In the genomic region with DNA sequence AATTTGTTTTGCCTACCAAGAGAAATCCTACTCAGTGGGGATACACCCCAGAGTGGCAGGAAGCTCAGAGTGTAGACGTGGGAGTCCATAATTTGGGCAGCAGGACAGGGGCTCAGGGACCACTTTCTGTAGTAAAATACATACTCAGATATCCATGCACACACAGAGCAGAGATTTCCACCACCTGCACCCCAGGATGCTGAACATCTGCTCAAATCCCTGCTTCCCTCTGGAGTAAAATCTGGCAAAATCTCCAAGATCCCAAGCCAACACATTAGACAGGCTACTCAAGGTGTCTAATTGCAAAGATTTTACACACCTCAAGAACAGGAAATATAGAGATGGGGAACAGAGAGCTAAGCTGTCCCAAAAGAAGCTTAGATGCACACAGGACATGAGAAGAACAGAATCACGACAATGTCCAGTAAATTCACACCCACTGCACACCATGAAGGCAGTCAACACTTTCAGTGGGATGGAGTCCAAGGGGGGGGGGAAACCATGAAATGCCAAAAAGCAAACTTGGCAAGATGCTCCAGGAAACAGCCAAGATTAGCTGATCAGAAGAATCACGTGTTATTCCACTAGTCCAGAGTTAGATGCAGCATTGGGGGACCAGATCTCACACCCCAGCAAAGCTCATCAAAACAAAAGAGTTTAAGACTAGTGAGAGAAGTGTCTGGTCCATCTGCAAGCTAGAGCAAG, we compare ENCODE assay signal across 30 mouse cellular contexts. TPM values are rescaled to one million over a fixed set of nuclear protein-coding genes. Genes with fewer than 3 reads are reported as not detected.
DNase-seq lines count a peak whose midpoint lies in the region; ATAC-seq and TF ChIP-seq lines count a peak whose summit lies in the region.
"Had no signal": no experiment of that assay in that cellular context is flagged by ENCODE, and none has a peak within 500 bp of the region (broad histone marks: within the 10 kb centered on the region; RNA-seq: fewer than 3 reads in every experiment).

No protein-coding gene starts in this region.

- 62% methylated on average over 3 of the region's 3 CpGs for WGBS in embryonic facial prominence, embryonic 14.5 days
- 85% methylated on average over 3 of the region's 3 CpGs for WGBS in embryonic facial prominence, embryonic 10.5 days
- 74% methylated on average over 3 of the region's 3 CpGs for WGBS in midbrain, postnatal 0 days
- 65% methylated on average over 3 of the region's 3 CpGs for WGBS in midbrain, embryonic 15.5 days

- H3K36me3 ChIP-seq in embryonic facial prominence, embryonic 14.5 days (ENCODE audit: control insufficient read depth, insufficient read depth, low read length), result no peaks in the 10 kb centered on the region
- peaks cover 8% of the 10 kb centered on the region; the same call in 1 of the 2 replicates for H3K36me3 ChIP-seq in embryonic facial prominence, embryonic 10.5 days (replicated peaks)
- H3K36me3 ChIP-seq in midbrain, postnatal 0 days (ENCODE audit: insufficient read depth, low read length), result no peaks in the 10 kb centered on the region
- H3K36me3 ChIP-seq in midbrain, embryonic 15.5 days (replicated peaks), result no peaks in the 10 kb centered on the region
- H3K36me3 ChIP-seq: kidney, embryonic 15.5 days; lung, embryonic 15.5 days; neural tube, embryonic 13.5 days had no signal

- H3K4me2 ChIP-seq in embryonic facial prominence, embryonic 14.5 days (ENCODE audit: low read depth, low read length), result no peak overlapping the region
- no peak overlapping the region for H3K4me2 ChIP-seq in midbrain, postnatal 0 days (ENCODE audit: low read depth, low read length, poor library complexity, severe bottlenecking)
- H3K4me2 ChIP-seq in midbrain, embryonic 15.5 days, result no peak overlapping the region
- H3K4me2 ChIP-seq: embryonic facial prominence, embryonic 13.5 days; heart, embryonic 11.5 days; hindbrain, embryonic 14.5 days; kidney, embryonic 15.5 days; liver, embryonic 15.5 days; lung, embryonic 15.5 days; midbrain, embryonic 11.5 days; neural tube, embryonic 13.5 days had no signal

- H3K27ac ChIP-seq in embryonic facial prominence, embryonic 14.5 days (replicated peaks; ENCODE audit: low read depth, low read length), result no peak overlapping the region; the same call in 1 of the 2 replicates
- H3K27ac ChIP-seq in embryonic facial prominence, embryonic 10.5 days (replicated peaks), result no peak overlapping the region
- H3K27ac ChIP-seq in midbrain, postnatal 0 days (ENCODE audit: low read depth, low read length), result no peak overlapping the region
- no peak overlapping the region for H3K27ac ChIP-seq in midbrain, embryonic 15.5 days
- H3K27ac ChIP-seq: embryonic facial prominence, embryonic 13.5 days; hindbrain, embryonic 14.5 days; kidney, embryonic 15.5 days; liver, embryonic 15.5 days; lung, embryonic 15.5 days; neural tube, embryonic 13.5 days; stomach, postnatal 0 days had no signal

- ATAC-seq in embryonic facial prominence, embryonic 14.5 days (ENCODE audit: low read depth), result peak; percentile 63
- ATAC-seq in midbrain, postnatal 0 days (ENCODE audit: low FRiP score), result no peak
- no peak for ATAC-seq in midbrain, embryonic 15.5 days (replicated peaks)

- H3K27me3 ChIP-seq in embryonic facial prominence, embryonic 14.5 days (replicated peaks; ENCODE audit: control insufficient read depth, insufficient read depth, low read length), result no peaks in the 10 kb centered on the region
- H3K27me3 ChIP-seq in embryonic facial prominence, embryonic 10.5 days (replicated peaks; ENCODE audit: low read depth, poor library complexity, severe bottlenecking), result no peaks in the 10 kb centered on the region
- no peaks in the 10 kb centered on the region for H3K27me3 ChIP-seq in midbrain, postnatal 0 days (ENCODE audit: insufficient read depth, low read length)
- H3K27me3 ChIP-seq in midbrain, embryonic 15.5 days (replicated peaks), result no peaks in the 10 kb centered on the region
- H3K27me3 ChIP-seq: embryonic facial prominence, embryonic 13.5 days; kidney, embryonic 15.5 days; liver, embryonic 15.5 days; lung, embryonic 15.5 days; neural tube, embryonic 13.5 days had no signal

- H3K9ac ChIP-seq in embryonic facial prominence, embryonic 14.5 days (ENCODE audit: low read depth, low read length), result no peak overlapping the region
- no peak overlapping the region for H3K9ac ChIP-seq in midbrain, postnatal 0 days (replicated peaks; ENCODE audit: low read length, poor library complexity, severe bottlenecking)
- no peak overlapping the region for H3K9ac ChIP-seq in midbrain, embryonic 15.5 days
- H3K9ac ChIP-seq: embryonic facial prominence, embryonic 13.5 days; hindbrain, embryonic 14.5 days; kidney, embryonic 15.5 days; liver, embryonic 15.5 days; lung, embryonic 15.5 days; neural tube, embryonic 13.5 days had no signal

- DNase-seq in embryonic facial prominence, embryonic 14.5 days (ENCODE audit: low spot score), result peak; percentile 44
- no peak for DNase-seq in embryonic facial prominence, embryonic 10.5 days (ENCODE audit: low spot score)
- DNase-seq in heart, adult 11 months, result peak; percentile 79
- no peak for DNase-seq in heart, postnatal 10 days
- DNase-seq in midbrain, postnatal 0 days (ENCODE audit: low spot score), result peak; percentile 23
- no peak for DNase-seq in kidney, postnatal 4 days
- DNase-seq: adrenal gland, postnatal 25 days; cerebellum, adult 18-20 months; embryo, embryonic 11 days; gastrocnemius, postnatal 25 days; heart, adult 18-20 months; heart, postnatal 4 days; kidney, adult 18-20 months; kidney, postnatal 25 days; lung, postnatal 36 days; right cerebral cortex, postnatal 4 days; thymus, adult 2 months; thymus, postnatal 36 days had no signal

- TF ChIP-seq CTCF in midbrain, postnatal 0 days (IDR thresholded peaks at IDR 0.05), result no peak

- H3K4me3 ChIP-seq in embryonic facial prominence, embryonic 14.5 days (ENCODE audit: low read depth, low read length), result no peak overlapping the region
- no peak overlapping the region for H3K4me3 ChIP-seq in embryonic facial prominence, embryonic 10.5 days
- no peak overlapping the region for H3K4me3 ChIP-seq in midbrain, postnatal 0 days (ENCODE audit: low read depth, low read length)
- H3K4me3 ChIP-seq in midbrain, embryonic 15.5 days, result no peak overlapping the region
- H3K4me3 ChIP-seq: embryonic facial prominence, embryonic 13.5 days; kidney, embryonic 15.5 days; liver, embryonic 15.5 days; lung, embryonic 15.5 days; neural tube, embryonic 13.5 days had no signal

- H3K4me1 ChIP-seq in embryonic facial prominence, embryonic 14.5 days (ENCODE audit: control insufficient read depth, insufficient read depth, low read length), result no peaks in the 10 kb centered on the region
- H3K4me1 ChIP-seq in embryonic facial prominence, embryonic 10.5 days, result peaks cover 1% of the 10 kb centered on the region
- no peaks in the 10 kb centered on the region for H3K4me1 ChIP-seq in midbrain, postnatal 0 days (ENCODE audit: insufficient read depth, low read length)
- H3K4me1 ChIP-seq in midbrain, embryonic 15.5 days, result no peaks in the 10 kb centered on the region
- H3K4me1 ChIP-seq: kidney, embryonic 15.5 days had no signal

- no peaks in the 10 kb centered on the region for H3K9me3 ChIP-seq in embryonic facial prominence, embryonic 14.5 days (ENCODE audit: control insufficient read depth, low read length)
- no peaks in the 10 kb centered on the region for H3K9me3 ChIP-seq in embryonic facial prominence, embryonic 10.5 days
- no peaks in the 10 kb centered on the region for H3K9me3 ChIP-seq in midbrain, postnatal 0 days (ENCODE audit: low read length)
- H3K9me3 ChIP-seq in midbrain, embryonic 15.5 days, result no peaks in the 10 kb centered on the region
- H3K9me3 ChIP-seq: embryonic facial prominence, embryonic 13.5 days; kidney, embryonic 15.5 days; liver, embryonic 15.5 days; lung, embryonic 15.5 days; neural tube, embryonic 13.5 days had no signal

- intact Hi-C loops in heart, postnatal 10 days (cut with DNase I), result no loop called here

RNA-seq across cellular contexts. Expression of a gene that starts 17.8 kb away (rescaled TPM):
- polyA plus RNA-seq in embryonic facial prominence, embryonic 14.5 days (2014; fragmentation: Nextera tagmentation; extraction: Ambion mirVana), result 0.34 and 0.43 TPM in 2 replicates
- 1.7 and 2.0 TPM in 2 replicates for polyA plus RNA-seq in embryonic facial prominence, embryonic 10.5 days (2016; fragmentation: Nextera tagmentation; extraction: Ambion mirVana)
- under 1 TPM in 1 of 2 experiments, not detected in 1; 0.17 TPM for total RNA-seq in heart, postnatal 10 days (2021)
- total RNA-seq in midbrain, postnatal 0 days (2014; rRNA removed), result 0.38 and 0.49 TPM in 2 replicates
- 0.34 and 0.68 TPM in 2 replicates for polyA plus RNA-seq in midbrain, postnatal 0 days (2015; fragmentation: Nextera tagmentation; extraction: Ambion mirVana)
- polyA plus RNA-seq in midbrain, embryonic 15.5 days (2015; fragmentation: Nextera tagmentation; extraction: Ambion mirVana), result 0.50 and 0.59 TPM in 2 replicates
- total RNA-seq: adrenal gland, postnatal 25 days; gastrocnemius, adult 18-20 months; gastrocnemius, postnatal 25 days; liver, adult 2 months had no signal

Comparison
In these comparisons a context has a peak if more than half of its experiments do, and no peak if none do; other contexts are left out.
1. DNase-seq: peak in embryonic facial prominence, embryonic 14.5 days (single experiment), heart, adult 11 months (single experiment) and midbrain, postnatal 0 days (single experiment); none in embryonic facial prominence, embryonic 10.5 days (single experiment), heart, postnatal 10 days (0 of 2) and kidney, postnatal 4 days (0 of 2).